Mouse (Mus musculus): Measurements from ENCODE around the gene Ptpre. TPM values are rescaled to one million over a fixed set of nuclear protein-coding genes. Genes with fewer than 3 reads are reported as not detected.
"Not testable (repeated sequence)": the region's sequence is repeated elsewhere in the genome, so short reads cannot be mapped to it uniquely, and the experiment has no call there.

The Ptpre gene
- polyA plus RNA-seq, 1 experiment from 2014 or later = 2.2 TPM

DNA sequence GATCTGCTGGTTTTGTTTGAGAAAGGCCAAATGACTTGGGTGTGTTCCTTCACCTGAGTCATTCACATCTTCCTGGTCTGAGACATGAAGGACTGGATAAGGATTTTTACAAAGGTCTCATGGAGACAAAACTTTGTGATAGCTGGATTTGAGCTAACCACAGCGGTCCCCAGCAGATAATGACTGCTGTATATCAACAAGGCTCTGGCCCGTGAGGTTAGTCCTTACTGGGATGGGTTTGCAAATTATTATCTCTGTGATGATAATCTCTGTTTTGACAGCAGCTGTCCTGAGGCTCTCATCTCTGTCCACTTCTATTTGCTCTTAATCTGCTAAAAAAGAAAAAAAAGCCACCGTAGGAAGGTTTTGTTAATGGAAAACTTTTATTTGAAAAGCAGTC, 71.7 kb downstream of the Ptpre start:
- no peak for ATAC-seq (ENCODE audit: insufficient number of reproducible peaks, insufficient read depth, low FRiP score, low TSS enrichment, low read depth)
- Histone ChIP-seq H3K4me1 (replicated peaks) (peaks cover 24% of the 10 kb centered on the region), H3K27ac (no peak overlapping the region), H3K4me2 (no peak overlapping the region), H3K36me3 (no peaks in the 10 kb centered on the region), H3K9me3 (no peaks in the 10 kb centered on the region), H3K27me3 (no peaks in the 10 kb centered on the region), H3K4me3 (replicated peaks) (no peak overlapping the region), H3K9ac (replicated peaks) (no peak overlapping the region)
- WGBS = 39% methylated on average over 3 of the region's 3 CpGs

DNA sequence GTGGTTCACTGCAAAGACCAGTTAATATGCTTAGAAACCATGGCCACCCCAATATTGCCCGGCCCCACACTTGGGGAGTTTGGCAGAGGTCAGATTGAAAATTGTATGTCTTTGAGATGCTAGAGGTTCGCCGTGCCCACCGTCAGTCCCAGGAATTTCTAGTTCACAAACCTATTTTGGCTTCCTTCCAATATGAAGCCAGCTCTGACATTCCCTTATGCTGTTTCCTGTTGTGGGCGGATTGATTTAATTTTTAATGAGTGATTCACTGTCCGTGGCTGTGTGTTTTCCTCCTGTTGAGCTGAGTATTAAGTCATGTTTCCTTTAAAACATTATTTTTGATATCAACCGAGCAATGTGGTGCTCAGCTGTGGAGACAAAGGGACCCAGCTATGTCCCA, 72.4 kb downstream of the Ptpre start:
- Histone ChIP-seq H3K27me3 (no peaks in the 10 kb centered on the region), H3K4me2 (no peak overlapping the region), H3K4me1 (replicated peaks) (peaks cover 24% of the 10 kb centered on the region), H3K9me3 (peaks cover 3% of the 10 kb centered on the region; the same call in 1 of the 2 replicates), H3K36me3 (no peaks in the 10 kb centered on the region), H3K27ac (no peak overlapping the region), H3K9ac (replicated peaks) (no peak overlapping the region), H3K4me3 (replicated peaks) (no peak overlapping the region)
- 74% methylated on average over 7 of the region's 7 CpGs for WGBS
- ATAC-seq (ENCODE audit: insufficient number of reproducible peaks, insufficient read depth, low FRiP score, low TSS enrichment, low read depth) = no peak

DNA sequence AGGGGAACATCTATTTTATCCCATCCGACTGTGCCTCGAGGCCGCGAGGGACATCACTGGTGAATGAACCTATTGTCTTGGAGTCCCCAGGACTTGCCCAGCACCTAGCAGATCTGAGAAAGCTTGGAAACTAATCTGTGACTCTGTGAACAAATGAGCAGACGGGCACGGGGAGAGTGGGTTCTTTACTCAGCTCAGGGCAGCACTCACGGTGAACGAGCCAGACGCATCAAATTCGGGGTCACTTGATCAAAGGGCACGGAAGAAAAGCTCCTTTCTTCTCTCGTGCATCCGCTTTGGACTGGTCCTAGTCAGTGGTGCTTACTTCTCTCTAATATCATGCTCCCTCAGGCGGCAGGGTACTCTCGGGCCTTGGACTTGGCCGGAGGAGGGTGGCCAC, 75.0 kb downstream of the Ptpre start:
- Histone ChIP-seq H3K9ac (replicated peaks) (no peak overlapping the region), H3K27me3 (no peaks in the 10 kb centered on the region), H3K4me1 (replicated peaks) (peaks cover 18% of the 10 kb centered on the region; the same call in 1 of the 2 replicates), H3K9me3 (peaks cover 3% of the 10 kb centered on the region; the same call in 1 of the 2 replicates), H3K4me2 (no peak overlapping the region), H3K4me3 (replicated peaks) (no peak overlapping the region), H3K27ac (no peak overlapping the region), H3K36me3 (no peaks in the 10 kb centered on the region)
- 87% methylated on average over 16 of the region's 16 CpGs for WGBS
- ATAC-seq (ENCODE audit: insufficient number of reproducible peaks, insufficient read depth, low FRiP score, low TSS enrichment, low read depth) = no peak

DNA sequence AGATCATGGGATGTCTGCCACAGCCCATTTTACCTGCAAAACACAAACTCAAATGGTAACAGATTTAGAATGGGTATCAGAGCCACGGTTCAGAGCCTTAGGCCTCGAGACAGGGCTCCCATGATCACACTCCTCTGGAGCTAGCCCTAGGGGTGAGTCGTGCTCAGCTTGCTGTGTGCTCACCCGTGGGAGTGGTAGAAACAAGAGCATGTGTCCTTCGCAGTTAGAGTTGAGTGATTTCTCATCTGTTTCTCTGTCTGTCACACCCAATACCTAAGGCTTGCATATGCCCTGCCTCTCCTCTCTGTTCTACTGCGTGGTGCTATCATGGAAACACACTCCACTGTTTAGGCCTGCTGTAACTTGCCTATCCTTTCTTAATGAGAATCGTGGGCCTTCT, 75.5 kb downstream of the Ptpre start:
- no peaks in the 10 kb centered on the region for H3K27me3 ChIP-seq
- H3K4me3 ChIP-seq (replicated peaks) = no peak overlapping the region
- H3K4me1 ChIP-seq (replicated peaks) = peaks cover 18% of the 10 kb centered on the region; the same call in 1 of the 2 replicates
- H3K9me3 ChIP-seq = peaks cover 3% of the 10 kb centered on the region; the same call in 1 of the 2 replicates
- H3K27ac ChIP-seq = no peak overlapping the region
- no peak overlapping the region for H3K4me2 ChIP-seq
- H3K9ac ChIP-seq (replicated peaks) = no peak overlapping the region
- ATAC-seq (ENCODE audit: insufficient number of reproducible peaks, insufficient read depth, low FRiP score, low TSS enrichment, low read depth) = no peak
- no peaks in the 10 kb centered on the region for H3K36me3 ChIP-seq
- 77% methylated on average over 7 of the region's 7 CpGs for WGBS

DNA sequence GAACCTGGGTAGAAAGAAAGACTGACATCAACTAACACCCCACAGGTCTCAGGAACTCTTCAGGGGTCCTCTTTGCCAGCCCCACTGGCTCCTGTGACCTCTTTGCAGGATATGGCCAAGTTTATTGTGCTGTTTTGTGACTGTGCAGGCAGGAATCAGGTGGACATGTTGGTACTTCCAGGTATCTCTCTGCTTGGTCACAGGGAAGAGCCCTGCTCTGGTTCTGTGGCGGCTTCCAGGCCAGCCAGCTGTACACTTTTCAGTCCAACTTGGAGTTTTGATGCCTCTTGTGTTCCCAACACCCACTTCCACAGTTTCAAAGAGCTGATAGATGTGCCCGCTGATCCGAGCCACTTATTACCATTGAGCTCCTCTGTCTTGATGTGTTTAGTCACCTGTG, 76.1 kb downstream of the Ptpre start:
- no peak overlapping the region for H3K27ac ChIP-seq
- ATAC-seq (ENCODE audit: insufficient number of reproducible peaks, insufficient read depth, low FRiP score, low TSS enrichment, low read depth) = no peak
- 91% methylated on average over 3 of the region's 3 CpGs for WGBS
- no peaks in the 10 kb centered on the region for H3K27me3 ChIP-seq
- H3K4me3 ChIP-seq (replicated peaks) = no peak overlapping the region
- H3K4me1 ChIP-seq (replicated peaks) = peaks cover 18% of the 10 kb centered on the region; the same call in 1 of the 2 replicates
- no peak overlapping the region for H3K9ac ChIP-seq (replicated peaks)
- H3K9me3 ChIP-seq = peaks cover 3% of the 10 kb centered on the region; the same call in 1 of the 2 replicates
- H3K36me3 ChIP-seq = no peaks in the 10 kb centered on the region
- H3K4me2 ChIP-seq = no peak overlapping the region

DNA sequence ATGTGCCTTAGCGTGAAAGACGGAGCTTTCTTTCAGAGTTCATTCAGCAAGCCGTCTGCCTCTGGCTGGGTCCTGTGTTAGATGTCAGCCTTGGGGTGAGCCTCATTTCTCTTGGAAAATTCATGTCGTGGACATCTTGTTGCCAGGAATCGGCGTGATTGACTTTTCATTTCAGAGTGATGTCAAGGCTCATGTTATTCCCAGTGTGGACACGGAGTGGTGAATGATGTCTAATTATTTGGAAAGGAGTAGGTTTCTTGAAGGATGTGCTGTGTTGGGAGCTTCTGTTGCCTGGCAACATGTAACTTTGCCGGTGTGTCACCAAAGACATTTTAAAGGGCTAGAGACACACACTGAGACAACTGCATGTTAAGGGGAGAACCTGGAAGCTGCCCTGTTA, 77.6 kb downstream of the Ptpre start:
- H3K9ac ChIP-seq (replicated peaks) = no peak overlapping the region

DNA sequence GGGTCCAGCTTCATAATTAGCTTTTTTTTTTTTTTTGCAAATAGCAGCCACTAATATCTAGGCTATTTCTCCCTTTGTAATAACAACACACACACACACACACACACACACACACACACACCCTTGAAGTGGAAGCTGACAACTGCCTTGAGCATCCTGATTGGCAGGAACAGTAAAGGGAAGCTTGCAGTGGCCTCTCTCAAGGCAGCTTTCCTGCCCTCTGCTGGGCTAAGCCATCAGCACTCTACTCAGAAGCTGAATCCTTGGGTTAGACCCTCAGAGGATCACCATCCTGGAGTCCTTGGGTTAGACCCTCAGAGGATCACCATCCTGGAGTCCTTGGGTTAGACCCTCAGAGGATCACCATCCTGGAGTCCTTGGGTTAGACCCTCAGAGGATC, 79.2 kb downstream of the Ptpre start:
- H3K4me3 ChIP-seq (replicated peaks); H3K27me3 ChIP-seq; H3K4me2 ChIP-seq; H3K9me3 ChIP-seq; H3K36me3 ChIP-seq; H3K9ac ChIP-seq (replicated peaks); H3K4me1 ChIP-seq (replicated peaks); ATAC-seq (ENCODE audit: insufficient number of reproducible peaks, insufficient read depth, low FRiP score, low TSS enrichment, low read depth); H3K27ac ChIP-seq: not testable (repeated sequence)

More for the DNA sequence above, 77.6 kb downstream of the Ptpre start:
- Histone ChIP-seq H3K27me3 (no peaks in the 10 kb centered on the region; the same call in 1 of the 2 replicates), H3K27ac (no peak overlapping the region), H3K4me1 (replicated peaks) (peaks cover 11% of the 10 kb centered on the region; the same call in 1 of the 2 replicates), H3K4me3 (replicated peaks) (no peak overlapping the region), H3K9me3 (peaks cover 3% of the 10 kb centered on the region; the same call in 1 of the 2 replicates), H3K4me2 (no peak overlapping the region), H3K36me3 (no peaks in the 10 kb centered on the region)
- WGBS = 90% methylated on average over 8 of the region's 8 CpGs
- ATAC-seq (ENCODE audit: insufficient number of reproducible peaks, insufficient read depth, low FRiP score, low TSS enrichment, low read depth) = no peak

DNA sequence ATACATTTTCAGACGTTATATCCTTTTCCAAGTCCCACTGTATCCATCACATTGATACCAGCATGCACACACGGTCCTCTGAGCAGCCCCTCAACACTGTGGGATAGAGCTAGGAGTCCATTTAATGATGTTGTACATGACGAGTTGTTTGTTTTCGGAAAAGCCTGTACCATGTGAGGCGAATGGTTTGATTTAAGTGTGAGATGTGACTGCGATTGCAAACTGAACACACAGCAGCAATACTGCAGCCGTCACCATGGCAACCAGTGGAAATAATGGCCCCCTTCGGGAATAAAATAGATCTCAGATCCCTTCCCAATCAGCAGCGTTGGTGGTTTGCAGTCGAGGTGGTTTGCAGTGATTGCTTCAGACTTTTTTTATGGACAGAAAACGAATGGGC, 80.5 kb downstream of the Ptpre start:
- H3K4me2 ChIP-seq = no peak overlapping the region
- WGBS = 74% methylated on average over 11 of the region's 11 CpGs
- peaks cover 3% of the 10 kb centered on the region; the same call in 1 of the 2 replicates for H3K9me3 ChIP-seq
- H3K4me3 ChIP-seq (replicated peaks) = no peak overlapping the region
- 0 out of 2 replicates have a peak, but pooled peaks cover 1% of the 10 kb centered on the region for H3K4me1 ChIP-seq (replicated peaks)
- H3K27me3 ChIP-seq = no peaks in the 10 kb centered on the region; the same call in 1 of the 2 replicates
- H3K9ac ChIP-seq (replicated peaks) = no peak overlapping the region
- no peaks in the 10 kb centered on the region for H3K36me3 ChIP-seq
- ATAC-seq (ENCODE audit: insufficient number of reproducible peaks, insufficient read depth, low FRiP score, low TSS enrichment, low read depth) = no peak
- H3K27ac ChIP-seq = no peak overlapping the region

DNA sequence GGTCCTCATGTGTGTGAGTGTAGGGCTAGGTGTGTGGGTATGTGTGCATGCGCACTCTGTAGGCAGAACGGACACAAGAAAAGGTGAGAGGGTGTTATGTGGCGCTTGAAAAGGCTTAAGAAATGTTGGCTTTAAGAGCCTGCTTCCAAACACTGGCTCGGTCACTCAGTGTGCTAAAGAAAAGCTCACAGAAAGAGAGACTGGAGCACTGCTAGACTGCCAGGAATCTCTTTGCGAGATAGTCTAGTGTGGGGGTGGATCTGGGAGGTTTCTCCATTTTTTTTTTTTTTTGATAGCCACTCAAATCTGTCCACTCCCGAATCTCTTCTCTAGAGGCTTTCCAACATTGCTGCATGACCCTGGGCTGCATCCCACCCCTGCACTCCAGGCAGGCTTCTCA, 84.4 kb downstream of the Ptpre start:
- no peaks in the 10 kb centered on the region; the same call in 1 of the 2 replicates for H3K27me3 ChIP-seq
- no peaks in the 10 kb centered on the region for H3K36me3 ChIP-seq
- H3K4me2 ChIP-seq = no peak overlapping the region
- H3K27ac ChIP-seq = no peak overlapping the region
- H3K4me3 ChIP-seq (replicated peaks) = no peak overlapping the region
- H3K9me3 ChIP-seq = peaks cover 7% of the 10 kb centered on the region
- ATAC-seq (ENCODE audit: insufficient number of reproducible peaks, insufficient read depth, low FRiP score, low TSS enrichment, low read depth) = no peak
- no peak overlapping the region for H3K9ac ChIP-seq (replicated peaks)
- no peaks in the 10 kb centered on the region for H3K4me1 ChIP-seq (replicated peaks)
- WGBS = 77% methylated on average over 6 of the region's 6 CpGs

DNA sequence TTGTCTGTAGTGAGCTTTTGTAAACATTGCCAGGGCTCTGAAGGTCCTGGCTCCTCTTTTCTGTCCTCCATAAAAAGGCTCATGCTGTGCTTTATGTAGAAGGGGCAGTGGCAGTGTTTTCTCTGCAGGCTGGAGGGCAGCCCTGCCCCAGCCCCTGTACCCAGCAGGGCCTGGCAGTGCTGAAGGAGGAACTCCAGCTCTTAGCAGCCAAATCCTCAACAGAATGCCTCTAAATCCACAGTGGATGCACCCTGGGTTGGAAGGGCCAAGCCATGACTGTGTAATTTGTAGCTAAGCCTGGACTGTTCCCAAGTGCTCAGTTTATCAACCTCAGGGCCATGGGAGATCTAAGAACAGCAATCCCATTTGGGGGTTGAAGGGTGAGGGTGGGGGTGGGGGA, 85.0 kb downstream of the Ptpre start:
- no peaks in the 10 kb centered on the region for H3K36me3 ChIP-seq
- ATAC-seq (ENCODE audit: insufficient number of reproducible peaks, insufficient read depth, low FRiP score, low TSS enrichment, low read depth) = no peak
- no peaks in the 10 kb centered on the region for H3K4me1 ChIP-seq (replicated peaks)

DNA sequence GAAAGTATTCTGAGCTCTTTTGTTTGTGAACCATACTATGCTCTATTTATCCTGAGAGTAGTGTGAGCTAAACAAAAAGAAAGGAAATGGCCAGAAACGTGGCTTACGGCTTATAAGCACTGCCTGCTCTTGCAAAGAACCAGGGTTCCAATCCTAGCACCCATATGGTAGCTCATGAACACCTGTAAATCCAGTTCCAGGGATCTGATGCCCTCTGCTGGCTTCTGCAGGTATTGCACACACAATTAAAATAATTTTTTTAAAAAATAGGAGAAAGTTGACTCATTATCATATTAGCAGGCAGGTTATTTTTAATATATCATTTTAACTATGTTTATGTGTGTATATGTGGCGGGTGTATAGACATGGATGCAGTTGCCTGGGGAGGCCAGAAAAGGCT, 87.6 kb downstream of the Ptpre start:
- H3K4me2 ChIP-seq = no peak overlapping the region
- no peaks in the 10 kb centered on the region for H3K36me3 ChIP-seq
- peaks cover 4% of the 10 kb centered on the region; the same call in 1 of the 2 replicates for H3K4me1 ChIP-seq (replicated peaks)
- H3K27me3 ChIP-seq = no peaks in the 10 kb centered on the region
- 79% methylated on average over 3 of the region's 3 CpGs for WGBS
- no peak overlapping the region for H3K27ac ChIP-seq
- no peak overlapping the region for H3K4me3 ChIP-seq (replicated peaks)
- H3K9ac ChIP-seq (replicated peaks) = no peak overlapping the region
- peaks cover 7% of the 10 kb centered on the region for H3K9me3 ChIP-seq
- no peak for ATAC-seq (ENCODE audit: insufficient number of reproducible peaks, insufficient read depth, low FRiP score, low TSS enrichment, low read depth)

More for the DNA sequence above, 85.0 kb downstream of the Ptpre start:
- Histone ChIP-seq H3K9ac (replicated peaks) (no peak overlapping the region), H3K4me3 (replicated peaks) (no peak overlapping the region), H3K27ac (no peak overlapping the region), H3K4me2 (no peak overlapping the region), H3K9me3 (peaks cover 7% of the 10 kb centered on the region), H3K27me3 (no peaks in the 10 kb centered on the region; the same call in 1 of the 2 replicates)

DNA sequence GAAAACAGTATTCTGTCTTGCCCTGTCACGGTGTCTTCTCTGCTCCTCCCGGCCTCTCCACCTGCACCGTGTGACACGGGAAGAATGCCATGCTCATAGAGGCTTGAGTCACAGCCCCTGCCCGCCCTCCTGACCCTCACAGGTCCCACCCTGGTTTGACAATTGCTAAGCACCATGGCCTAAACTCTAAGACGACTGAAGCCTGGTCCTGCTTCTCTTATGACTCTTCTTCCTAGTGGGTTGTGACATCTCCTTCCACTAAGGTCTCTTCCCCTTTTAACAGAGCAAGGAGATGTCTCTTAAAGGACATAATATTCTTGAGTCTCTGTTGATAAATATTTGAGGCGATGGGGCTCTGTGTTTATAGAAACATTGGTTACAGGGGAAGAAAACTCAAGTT, 91.1 kb downstream of the Ptpre start:
- Histone ChIP-seq H3K4me1 (replicated peaks) (peaks cover 4% of the 10 kb centered on the region; the same call in 1 of the 2 replicates), H3K27ac (no peak overlapping the region), H3K36me3 (no peaks in the 10 kb centered on the region), H3K4me3 (replicated peaks) (no peak overlapping the region), H3K9ac (replicated peaks) (no peak overlapping the region), H3K9me3 (peaks cover 7% of the 10 kb centered on the region), H3K4me2 (no peak overlapping the region), H3K27me3 (peaks cover 2% of the 10 kb centered on the region; the same call in 1 of the 2 replicates)
- WGBS = 80% methylated on average over 7 of the region's 7 CpGs
- ATAC-seq (ENCODE audit: insufficient number of reproducible peaks, insufficient read depth, low FRiP score, low TSS enrichment, low read depth) = no peak
